Mouse (Mus musculus) mouse trophoblast stem cell (cell line): ENCODE measurements around the gene Gpat2.

ENCODE experiments used
- in situ Hi-C, 2 experiments: fragments of 300-500 bp; cut with MseI, MboI; formaldehyde crosslinking; loops; 2 replicates in 1 of 2; 3 replicates in 1 of 2; pipeline ENCODE4 v1.15.1; 2025

Gpat2 gene

GRCm38 (mm10) chr2:127424977-127425376, at the start of gene Gpat2:
Gene Gpat2, plus strand, starts transcription at chr2:127425199.
- in situ Hi-C loops, result no loop called here

GRCm38 (mm10) chr2:127375759-127376341, 49.1 kb upstream of the Gpat2 start:
- in situ Hi-C loops, result no loop called here

- in situ Hi-C loops, result no loop called here
Measured at GRCm38 (mm10) chr2:127376423-127377051, 48.5 kb upstream of the Gpat2 start.

GRCm38 (mm10) chr2:127377942-127378610, 46.9 kb upstream of the Gpat2 start:
- in situ Hi-C loops, result no loop called here

GRCm38 (mm10) chr2:127378611-127378990, 46.4 kb upstream of the Gpat2 start:
- in situ Hi-C loops, result no loop called here

- in situ Hi-C loops, result no loop called here
Measured at GRCm38 (mm10) chr2:127379250-127379649, 45.7 kb upstream of the Gpat2 start.

GRCm38 (mm10) chr2:127383881-127384280, 41.1 kb upstream of the Gpat2 start:
- in situ Hi-C loops, result no loop called here

GRCm38 (mm10) chr2:127387521-127387920, 37.5 kb upstream of the Gpat2 start:
- in situ Hi-C loops, result no loop called here

- in situ Hi-C loops, result no loop called here
Measured at GRCm38 (mm10) chr2:127390352-127390751, 34.6 kb upstream of the Gpat2 start.

- in situ Hi-C loops, result no loop called here
Measured at GRCm38 (mm10) chr2:127390846-127391245, 34.2 kb upstream of the Gpat2 start.

- in situ Hi-C loops, result no loop called here
Measured at GRCm38 (mm10) chr2:127391323-127391722, 33.7 kb upstream of the Gpat2 start.

- in situ Hi-C loops, result no loop called here
Measured at GRCm38 (mm10) chr2:127394606-127395161, 30.3 kb upstream of the Gpat2 start.

- in situ Hi-C loops, result no loop called here
Measured at GRCm38 (mm10) chr2:127398738-127399137, 26.3 kb upstream of the Gpat2 start.

GRCm38 (mm10) chr2:127411126-127411525, 13.9 kb upstream of the Gpat2 start:
- in situ Hi-C loops, result no loop called here

- in situ Hi-C loops, result no loop called here
Measured at GRCm38 (mm10) chr2:127415806-127416205, 9.2 kb upstream of the Gpat2 start.

- in situ Hi-C loops, result no loop called here
Measured at GRCm38 (mm10) chr2:127416706-127417105, 8.3 kb upstream of the Gpat2 start.

- in situ Hi-C loops, result no loop called here
Measured at GRCm38 (mm10) chr2:127418266-127418970, 6.6 kb upstream of the Gpat2 start.

- in situ Hi-C loops, result no loop called here
Measured at GRCm38 (mm10) chr2:127430238-127430637, 5.2 kb downstream of the Gpat2 start.

GRCm38 (mm10) chr2:127433487-127434295, 8.7 kb downstream of the Gpat2 start:
- in situ Hi-C loops, result no loop called here

- in situ Hi-C loops, result no loop called here
Measured at GRCm38 (mm10) chr2:127435135-127435534, 10.1 kb downstream of the Gpat2 start.

- in situ Hi-C loops, result no loop called here
Measured at GRCm38 (mm10) chr2:127435554-127435953, 10.6 kb downstream of the Gpat2 start.
